ENCODE assay signal across 9 mouse cellular contexts in genomic region chr15:85523173-85523991, GRCm38 (mm10). TPM values are rescaled to one million over a fixed set of nuclear protein-coding genes. Genes with fewer than 3 reads are reported as not detected.
DNase-seq lines count a peak whose midpoint lies in the region; ATAC-seq lines count a peak whose summit lies in the region.
"Had no signal": no experiment of that assay in that cellular context is flagged by ENCODE, and none has a peak within 500 bp of the region (broad histone marks: within the 10 kb centered on the region; RNA-seq: fewer than 3 reads in every experiment).

No protein-coding gene starts in this region.

- H3K36me3 ChIP-seq in hindbrain, embryonic 13.5 days, result no peaks in the 10 kb centered on the region
- no peaks in the 10 kb centered on the region for H3K36me3 ChIP-seq in limb, embryonic 12.5 days
- no peaks in the 10 kb centered on the region for H3K36me3 ChIP-seq in midbrain, embryonic 13.5 days

- WGBS in hindbrain, embryonic 13.5 days, result 16% methylated on average over 14 of the region's 14 CpGs
- WGBS in limb, embryonic 12.5 days, result 7% methylated on average over 14 of the region's 14 CpGs
- WGBS in midbrain, embryonic 13.5 days, result 6% methylated on average over 14 of the region's 14 CpGs

- H3K4me2 ChIP-seq in hindbrain, embryonic 13.5 days, result peak overlapping the region; percentile 21; the same call in 1 of the 2 replicates
- H3K4me2 ChIP-seq in limb, embryonic 12.5 days, result peak overlapping the region; percentile 44
- peak overlapping the region; percentile 12 for H3K4me2 ChIP-seq in midbrain, embryonic 13.5 days (replicated peaks)

- H3K4me1 ChIP-seq in hindbrain, embryonic 13.5 days (replicated peaks), result peaks cover 21% of the 10 kb centered on the region
- peaks cover 14% of the 10 kb centered on the region for H3K4me1 ChIP-seq in limb, embryonic 12.5 days (replicated peaks)
- peaks cover 25% of the 10 kb centered on the region for H3K4me1 ChIP-seq in midbrain, embryonic 13.5 days (replicated peaks)

- peaks cover 13% of the 10 kb centered on the region; the same call in 1 of the 2 replicates for H3K27me3 ChIP-seq in hindbrain, embryonic 13.5 days
- H3K27me3 ChIP-seq in limb, embryonic 12.5 days, result peaks cover 35% of the 10 kb centered on the region
- H3K27me3 ChIP-seq in midbrain, embryonic 13.5 days, result peaks cover 21% of the 10 kb centered on the region

- 0 out of 2 replicates have a peak, but pooled peaks have one; percentile 36 for ATAC-seq in hindbrain, embryonic 13.5 days (ENCODE audit: low FRiP score)
- ATAC-seq in limb, embryonic 12.5 days (ENCODE audit: insufficient number of reproducible peaks, insufficient read depth, low FRiP score, low TSS enrichment, low read depth), result peak; percentile 37; the same call in 1 of the 2 replicates
- ATAC-seq in midbrain, embryonic 13.5 days, result peak; percentile 72

- no peak overlapping the region for H3K9ac ChIP-seq in hindbrain, embryonic 13.5 days
- peak overlapping the region; percentile 42; the same call in 1 of the 2 replicates for H3K9ac ChIP-seq in limb, embryonic 12.5 days (replicated peaks)
- peak overlapping the region; percentile 7; the same call in 1 of the 2 replicates for H3K9ac ChIP-seq in midbrain, embryonic 13.5 days (replicated peaks)

- no peak overlapping the region for H3K4me3 ChIP-seq in hindbrain, embryonic 13.5 days
- H3K4me3 ChIP-seq in limb, embryonic 12.5 days (replicated peaks), result peak overlapping the region; percentile 3; the same call in 1 of the 2 replicates
- H3K4me3 ChIP-seq in midbrain, embryonic 13.5 days (replicated peaks), result no peak overlapping the region

- no peaks in the 10 kb centered on the region for H3K9me3 ChIP-seq in hindbrain, embryonic 13.5 days
- no peaks in the 10 kb centered on the region for H3K9me3 ChIP-seq in limb, embryonic 12.5 days
- no peaks in the 10 kb centered on the region for H3K9me3 ChIP-seq in midbrain, embryonic 13.5 days

- peak; percentile 58 to 60 for DNase-seq in adrenal gland, adult 18-20 months (ENCODE audit: low spot score in 2 of 2)
- peak; percentile 52 for DNase-seq in cerebellum, adult 9-11 months
- DNase-seq in gastrocnemius, adult 8-10 months (ENCODE audit: low spot score in 2 of 2), result peak; percentile 10 to 31
- peak; percentile 50 for DNase-seq in urinary bladder, postnatal 25 days (ENCODE audit: low spot score)
- DNase-seq in right cerebral cortex, adult 18-20 months, result no peak

- H3K27ac ChIP-seq in hindbrain, embryonic 13.5 days, result no peak overlapping the region
- H3K27ac ChIP-seq in limb, embryonic 12.5 days, result 0 out of 2 replicates have a peak overlapping the region, but pooled peaks have one; percentile 2
- peak overlapping the region; percentile 19; the same call in 1 of the 2 replicates for H3K27ac ChIP-seq in midbrain, embryonic 13.5 days

RNA-seq across cellular contexts. Expression of gene 7530416G11Rik, which starts 20.4 kb away (rescaled TPM):
- total RNA-seq in adrenal gland, adult 18-20 months (2021), result not detected
- not detected for total RNA-seq in gastrocnemius, adult 8-10 months (2022)
- polyA plus RNA-seq in hindbrain, embryonic 13.5 days (2015; fragmentation: Nextera tagmentation; extraction: Ambion mirVana), result not detected in 2 replicates
- not detected in 2 replicates for polyA plus RNA-seq in limb, embryonic 12.5 days (2016; fragmentation: Nextera tagmentation; extraction: Ambion mirVana)
- not detected in 2 replicates for polyA plus RNA-seq in midbrain, embryonic 13.5 days (2015; fragmentation: Nextera tagmentation; extraction: Ambion mirVana)
- polyA plus RNA-seq: spleen, adult 2 months had no signal

RNA-seq across cellular contexts. Expression of gene Wnt7b, which starts 58.9 kb away (rescaled TPM):
- under 1 TPM; 0.48 to 0.50 TPM for total RNA-seq in adrenal gland, adult 18-20 months (2021)
- total RNA-seq in gastrocnemius, adult 8-10 months (2022), result under 1 TPM in 1 of 4 experiments, not detected in 3; 0.19 TPM
- 40.1 and 47.2 TPM in 2 replicates for polyA plus RNA-seq in hindbrain, embryonic 13.5 days (2015; fragmentation: Nextera tagmentation; extraction: Ambion mirVana)
- 31.2 and 34.8 TPM in 2 replicates for polyA plus RNA-seq in limb, embryonic 12.5 days (2016; fragmentation: Nextera tagmentation; extraction: Ambion mirVana)
- polyA plus RNA-seq in midbrain, embryonic 13.5 days (2015; fragmentation: Nextera tagmentation; extraction: Ambion mirVana), result 55.9 and 63.4 TPM in 2 replicates
